ENCODE assay signal across 8 mouse cellular contexts in the genomic region with DNA sequence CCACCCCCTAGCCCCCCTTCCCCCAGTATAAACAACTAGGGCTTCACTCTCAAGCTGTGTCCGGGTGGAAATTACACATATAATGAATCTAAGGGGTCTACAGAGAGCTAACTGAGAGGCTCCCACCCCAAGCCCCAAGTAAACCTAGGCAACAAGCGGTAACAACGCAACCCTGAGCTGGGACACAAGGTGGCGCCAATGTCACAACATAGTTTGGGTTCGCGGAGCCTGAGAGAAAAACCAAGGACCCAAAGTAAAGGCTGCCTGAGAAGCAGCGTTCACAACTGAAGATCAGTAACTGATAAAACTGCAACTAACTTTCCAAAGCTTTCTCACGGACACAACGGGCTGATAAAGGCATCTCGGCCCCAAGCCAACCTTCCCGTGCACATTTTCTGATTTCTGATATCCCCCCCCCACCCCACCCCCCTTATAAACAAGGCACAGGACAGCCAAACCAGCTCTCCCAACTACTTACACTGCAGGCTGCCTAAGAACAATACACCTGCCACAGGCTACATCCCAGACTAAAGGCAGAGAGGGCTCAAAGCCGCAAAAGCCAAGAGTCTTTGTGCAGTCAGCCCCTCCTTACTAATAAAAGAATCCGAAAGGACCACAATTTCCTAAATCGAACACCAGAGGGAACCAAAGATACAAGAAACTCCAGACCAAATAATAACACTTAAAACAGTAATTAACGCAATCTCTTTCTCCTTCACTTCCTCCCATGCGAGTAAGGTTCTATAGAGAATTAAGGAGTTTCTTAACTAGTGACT. TPM values are rescaled to one million over a fixed set of nuclear protein-coding genes. Genes with fewer than 3 reads are reported as not detected.
A peak's percentile ranks its signal among the peaks of the same experiment; 100 is the strongest.
DNase-seq lines count a peak whose midpoint lies in the region; ATAC-seq and TF ChIP-seq lines count a peak whose summit lies in the region.

No protein-coding gene starts in this region.

- H3K36me3 ChIP-seq in hindbrain, embryonic 13.5 days, result no peaks in the 10 kb centered on the region

- H3K4me3 ChIP-seq in cerebellum, adult 2 months (replicated peaks; ENCODE audit: insufficient read depth, low read depth, low read length), result peak overlapping the region; percentile 38
- peak overlapping the region; percentile 46 for H3K4me3 ChIP-seq in hindbrain, embryonic 13.5 days

- no peak for TF ChIP-seq POLR2A in cerebellum, adult 2 months (IDR thresholded peaks at IDR 0.05; ENCODE audit: borderline replicate concordance, insufficient read depth, low read length)

- peak; percentile 69 for TF ChIP-seq CTCF in cerebellum, adult 2 months (IDR thresholded peaks at IDR 0.05; ENCODE audit: borderline replicate concordance, insufficient read depth, low read depth, low read length)

- ATAC-seq in hindbrain, embryonic 13.5 days (ENCODE audit: low FRiP score), result peak; percentile 95

- H3K27me3 ChIP-seq in cerebellum, adult 2 months (ENCODE audit: control insufficient read depth, insufficient read depth, low read length), result no peaks in the 10 kb centered on the region
- H3K27me3 ChIP-seq in hindbrain, embryonic 13.5 days, result no peaks in the 10 kb centered on the region

- no peaks in the 10 kb centered on the region for H3K9me3 ChIP-seq in hindbrain, embryonic 13.5 days

- peak; percentile 40 for DNase-seq in MEL-GATA-1-ER (ENCODE audit: extremely low read depth, low read depth)
- DNase-seq in cerebellum, adult 2 months, result peak; percentile 35 to 48
- peak; percentile 14 to 87 for DNase-seq in frontal cortex, adult 2 months (ENCODE audit: extremely low spot score in 1 of 2, low spot score in 1 of 2)
- peak; percentile 81 to 86 for DNase-seq in layer of hippocampus, postnatal 14 days (ENCODE audit: low spot score in 2 of 2)
- DNase-seq in lung, postnatal 25 days (ENCODE audit: low spot score), result peak; percentile 72
- DNase-seq in retina, postnatal 1 day, result peak; percentile 82
- DNase-seq in thymus, postnatal 4 days, result peak; percentile 75

- peak overlapping the region; percentile 67 for H3K9ac ChIP-seq in hindbrain, embryonic 13.5 days

- H3K4me1 ChIP-seq in cerebellum, adult 2 months (ENCODE audit: control insufficient read depth, insufficient read depth, low read length), result no peaks in the 10 kb centered on the region
- no peaks in the 10 kb centered on the region for H3K4me1 ChIP-seq in hindbrain, embryonic 13.5 days (replicated peaks)

- 1% methylated on average over 16 of the region's 16 CpGs for WGBS in cerebellum, adult 2 months
- 1% methylated on average over 16 of the region's 16 CpGs for WGBS in hindbrain, embryonic 13.5 days

- H3K27ac ChIP-seq in cerebellum, adult 2 months (ENCODE audit: insufficient read depth, low read length), result no peak overlapping the region
- H3K27ac ChIP-seq in hindbrain, embryonic 13.5 days, result 0 out of 2 replicates have a peak overlapping the region, but pooled peaks have one; percentile 40

- H3K4me2 ChIP-seq in hindbrain, embryonic 13.5 days, result peak overlapping the region; percentile 78

RNA-seq across cellular contexts. Expression of a gene that starts 36.8 kb away (rescaled TPM):
- not detected in 2 replicates for polyA plus RNA-seq in cerebellum, adult 2 months (2012; rRNA removed)
- polyA plus RNA-seq in frontal cortex, adult 2 months (2012; rRNA removed), result not detected in 2 replicates
- polyA plus RNA-seq in hindbrain, embryonic 13.5 days (2015; fragmentation: Nextera tagmentation; extraction: Ambion mirVana), result 2.3 and 2.4 TPM in 2 replicates
- total RNA-seq in layer of hippocampus, postnatal 14 days (2021), result not detected
